Mouse (Mus musculus) hindbrain, embryonic 13.5 days (tissue): ENCODE data around the gene Dclk1. TPM values are rescaled to one million over a fixed set of nuclear protein-coding genes. Genes with fewer than 3 reads are reported as not detected.

Experiments used
- ATAC-seq: fragments of 200-750 bp; cut with Nextera tagmentation; 2 replicates; pipeline ENCODE4 v1.8.0; 2017; ENCODE audit warnings: moderate TSS enrichment; ENCODE audit not compliant: low FRiP score
- H3K27ac ChIP-seq: fragments of 300-500 bp; sonication (generic); 2 replicates; pipeline ENCODE4 v1.5.1; 2015; ENCODE audit warnings: inconsistent platforms, mild to moderate bottlenecking, moderate library complexity
- H3K27me3 ChIP-seq: fragments of 300-500 bp; sonication (generic); 2 replicates; pipeline ENCODE4 v1.6.1; 2015; ENCODE audit warnings: mild to moderate bottlenecking, inconsistent platforms
- H3K36me3 ChIP-seq: fragments of 300-500 bp; sonication (generic); 2 replicates; pipeline ENCODE4 v1.6.1; 2015; ENCODE audit warnings: mild to moderate bottlenecking, inconsistent platforms
- H3K4me1 ChIP-seq: fragments of 300-500 bp; sonication (generic); replicated peaks from 2 replicates; pipeline ENCODE4 v1.6.1; 2015; ENCODE audit warnings: inconsistent platforms
- H3K4me2 ChIP-seq: fragments of 300-500 bp; sonication (generic); 2 replicates; pipeline ENCODE4 v1.6.1; 2015; ENCODE audit warnings: inconsistent platforms, mild to moderate bottlenecking, moderate library complexity
- H3K4me3 ChIP-seq: fragments of 300-500 bp; sonication (generic); 2 replicates; pipeline ENCODE4 v1.5.1; 2015; ENCODE audit warnings: mild to moderate bottlenecking, inconsistent platforms
- H3K9ac ChIP-seq: fragments of 300-500 bp; sonication (generic); 2 replicates; pipeline ENCODE4 v1.6.1; 2015; ENCODE audit warnings: mild to moderate bottlenecking, inconsistent platforms
- H3K9me3 ChIP-seq: fragments of 300-500 bp; sonication (generic); 2 replicates; pipeline ENCODE4 v1.6.1; 2016; ENCODE audit warnings: inconsistent platforms
- WGBS: fragments of 180-500 bp; shearing (Covaris S2); methylation state at CpG from one replicate; pipeline ENCODE4 v1.1.7; 2015; 5-methylcytosine and 5-hydroxymethylcytosine counted together
- polyA plus RNA-seq: library from polyadenylated mRNA; unstranded; fragments of >200 nt; fragmentation: Nextera tagmentation; extraction: Ambion mirVana; gene quantifications from 2 replicates; pipeline ENCODE4 v1.2.1, GENCODE M21; 2015

Dclk1 gene
- polyA plus RNA-seq, 1 experiment from 2014 or later = 236 TPM

GRCm38 (mm10) chr3:55472110-55472509 is 229.9 kb downstream of the Dclk1 start, which contains the start of gene Gm21954:
TSS of gene Gm21954 (minus strand) at chr3:55472210.
- Histone ChIP-seq H3K4me2 (no peak within 1 kb of the TSS), H3K9ac (no peak within 1 kb of the TSS), H3K36me3 (no peaks in the 10 kb centered on the region), H3K9me3 (no peaks in the 10 kb centered on the region), H3K4me1 (no peaks in the 10 kb centered on the region), H3K4me3 (no peak within 1 kb of the TSS), H3K27me3 (no peaks in the 10 kb centered on the region), H3K27ac (no peak within 1 kb of the TSS)
- 94% methylated on average over 2 of the region's 2 CpGs for WGBS
- no peak for ATAC-seq

GRCm38 (mm10) chr3:55473146-55473545 is 231.0 kb downstream of the Dclk1 start:
- no peak overlapping the region for H3K4me3 ChIP-seq
- 78% methylated on average over 6 of the region's 6 CpGs for WGBS
- ATAC-seq = no peak

DNA sequence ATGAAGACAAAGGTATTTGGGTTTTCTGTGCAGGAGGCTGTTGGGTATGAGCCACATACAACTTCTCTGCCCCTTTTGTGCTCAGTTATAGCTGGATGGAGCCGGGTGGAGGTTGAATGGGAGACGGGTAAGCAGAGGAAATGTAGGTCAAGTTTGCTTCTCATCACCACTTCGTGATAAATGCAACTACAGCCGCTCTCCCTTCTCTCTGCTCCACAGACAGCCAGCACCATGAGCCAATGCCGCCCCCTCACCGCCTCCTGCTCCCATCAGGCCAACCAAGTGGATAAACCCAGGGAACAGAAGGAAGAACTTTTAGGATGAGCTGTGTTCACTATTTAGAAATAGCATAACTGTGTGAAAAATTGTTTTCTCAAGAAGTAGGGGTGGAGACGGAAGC is 234.5 kb downstream of the Dclk1 start:
- H3K27ac ChIP-seq = no peak overlapping the region
- ATAC-seq = no peak
- no peak overlapping the region for H3K4me3 ChIP-seq
- no peaks in the 10 kb centered on the region for H3K9me3 ChIP-seq
- H3K4me1 ChIP-seq = peaks cover 6% of the 10 kb centered on the region
- H3K27me3 ChIP-seq = no peaks in the 10 kb centered on the region
- 95% methylated on average over 7 of the region's 7 CpGs for WGBS
- peaks cover 9% of the 10 kb centered on the region; the same call in 1 of the 2 replicates for H3K36me3 ChIP-seq
- H3K4me2 ChIP-seq = no peak overlapping the region
- no peak overlapping the region for H3K9ac ChIP-seq

More at GRCm38 (mm10) chr3:55473146-55473545, 231.0 kb downstream of the Dclk1 start:
- H3K4me2 ChIP-seq = no peak overlapping the region
- no peak overlapping the region for H3K9ac ChIP-seq
- H3K27ac ChIP-seq = no peak overlapping the region
- no peaks in the 10 kb centered on the region for H3K4me1 ChIP-seq
- H3K9me3 ChIP-seq = no peaks in the 10 kb centered on the region
- H3K27me3 ChIP-seq = no peaks in the 10 kb centered on the region
- H3K36me3 ChIP-seq = no peaks in the 10 kb centered on the region

GRCm38 (mm10) chr3:55479306-55479705 is 237.1 kb downstream of the Dclk1 start:
- Histone ChIP-seq H3K9ac (no peak overlapping the region), H3K4me3 (no peak overlapping the region), H3K36me3 (peaks cover 18% of the 10 kb centered on the region), H3K9me3 (no peaks in the 10 kb centered on the region), H3K27me3 (no peaks in the 10 kb centered on the region), H3K4me1 (peaks cover 6% of the 10 kb centered on the region), H3K27ac (no peak overlapping the region), H3K4me2 (no peak overlapping the region)
- 90% methylated on average over 4 of the region's 4 CpGs for WGBS
- ATAC-seq = no peak

- Histone ChIP-seq H3K27ac (no peak overlapping the region), H3K4me1 (peaks cover 6% of the 10 kb centered on the region), H3K9ac (no peak overlapping the region), H3K4me2 (no peak overlapping the region), H3K36me3 (peaks cover 31% of the 10 kb centered on the region), H3K9me3 (no peaks in the 10 kb centered on the region), H3K27me3 (no peaks in the 10 kb centered on the region), H3K4me3 (no peak overlapping the region)
- no peak for ATAC-seq
- WGBS = 85% methylated on average over 1 of the region's 1 CpGs
These were observed 239.0 kb downstream of the Dclk1 start for GRCm38 (mm10) chr3:55481140-55481539.

- H3K4me2 ChIP-seq = no peak overlapping the region
- no peaks in the 10 kb centered on the region for H3K27me3 ChIP-seq
- H3K4me3 ChIP-seq = no peak overlapping the region
- H3K9ac ChIP-seq = no peak overlapping the region
- peaks cover 6% of the 10 kb centered on the region for H3K4me1 ChIP-seq
- no peaks in the 10 kb centered on the region for H3K9me3 ChIP-seq
- peaks cover 44% of the 10 kb centered on the region for H3K36me3 ChIP-seq
- ATAC-seq = no peak
- H3K27ac ChIP-seq = 0 out of 2 replicates have a peak overlapping the region, but pooled peaks have one; percentile 12
- WGBS = 59% methylated on average over 4 of the region's 4 CpGs
These were observed 241.2 kb downstream of the Dclk1 start for GRCm38 (mm10) chr3:55483328-55483727.

DNA sequence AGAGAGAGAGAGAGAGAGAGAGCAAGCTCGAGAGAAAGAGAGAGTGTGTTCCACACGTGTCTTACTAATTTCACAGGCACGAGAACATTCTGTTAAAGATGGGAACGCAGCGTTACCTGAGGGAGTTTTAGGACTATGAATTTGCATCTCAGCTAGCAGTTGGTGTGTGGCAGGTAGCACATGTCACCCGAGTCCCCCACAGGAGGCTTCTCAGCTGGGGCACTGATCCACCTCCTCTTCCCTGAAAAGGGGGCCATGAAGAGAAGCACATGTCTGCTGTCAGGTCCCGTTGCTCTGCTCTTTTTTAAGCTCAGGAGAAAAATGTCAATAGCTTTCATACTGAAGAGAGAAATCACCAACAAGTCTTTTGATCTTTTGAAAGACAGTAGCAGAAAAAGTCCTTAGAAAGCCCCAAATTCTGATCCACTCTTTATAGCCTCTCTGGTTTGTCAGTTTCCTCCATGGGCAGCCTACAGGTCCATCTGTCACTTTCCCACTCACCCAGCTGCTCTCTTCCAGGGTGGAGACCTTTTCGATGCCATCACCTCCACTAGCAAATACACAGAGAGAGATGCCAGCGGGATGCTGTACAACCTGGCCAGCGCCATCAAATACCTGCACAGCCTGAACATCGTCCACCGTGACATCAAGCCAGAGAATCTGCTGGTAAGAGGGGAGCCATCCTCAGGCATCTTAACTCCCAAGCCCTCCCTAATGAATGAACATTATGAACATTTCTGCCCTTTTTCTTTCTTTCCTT is 247.2 kb downstream of the Dclk1 start:
- Histone ChIP-seq H3K27ac (no peak overlapping the region), H3K9me3 (no peaks in the 10 kb centered on the region), H3K27me3 (no peaks in the 10 kb centered on the region), H3K4me3 (no peak overlapping the region), H3K36me3 (peaks cover 61% of the 10 kb centered on the region), H3K4me2 (no peak overlapping the region), H3K4me1 (no peaks in the 10 kb centered on the region; the same call in 1 of the 2 replicates), H3K9ac (no peak overlapping the region)
- ATAC-seq = no peak
- 81% methylated on average over 12 of the region's 12 CpGs for WGBS

- peaks cover 44% of the 10 kb centered on the region for H3K36me3 ChIP-seq
- 52% methylated on average over 6 of the region's 6 CpGs for WGBS
- no peak overlapping the region for H3K9ac ChIP-seq
- no peak for ATAC-seq
- no peak overlapping the region for H3K27ac ChIP-seq
- H3K27me3 ChIP-seq = no peaks in the 10 kb centered on the region
- H3K4me3 ChIP-seq = no peak overlapping the region
- H3K4me1 ChIP-seq = peaks cover 5% of the 10 kb centered on the region
- no peaks in the 10 kb centered on the region for H3K9me3 ChIP-seq
- H3K4me2 ChIP-seq = no peak overlapping the region
These were observed 249.9 kb downstream of the Dclk1 start for GRCm38 (mm10) chr3:55492021-55492420.

- Histone ChIP-seq H3K27ac (no peak overlapping the region), H3K9me3 (no peaks in the 10 kb centered on the region), H3K4me3 (no peak overlapping the region), H3K27me3 (no peaks in the 10 kb centered on the region), H3K4me2 (no peak overlapping the region), H3K9ac (no peak overlapping the region), H3K36me3 (peaks cover 44% of the 10 kb centered on the region), H3K4me1 (peaks cover 5% of the 10 kb centered on the region)
- no peak for ATAC-seq
- WGBS = 42% methylated on average over 4 of the region's 4 CpGs
These were observed 252.2 kb downstream of the Dclk1 start for GRCm38 (mm10) chr3:55494348-55494747.

GRCm38 (mm10) chr3:55495231-55495630 is 253.1 kb downstream of the Dclk1 start:
- Histone ChIP-seq H3K4me2 (no peak overlapping the region), H3K4me3 (no peak overlapping the region), H3K27ac (no peak overlapping the region), H3K27me3 (no peaks in the 10 kb centered on the region), H3K9ac (no peak overlapping the region), H3K4me1 (peaks cover 5% of the 10 kb centered on the region), H3K9me3 (no peaks in the 10 kb centered on the region), H3K36me3 (peaks cover 44% of the 10 kb centered on the region)
- no peak for ATAC-seq
- 87% methylated on average over 7 of the region's 7 CpGs for WGBS

GRCm38 (mm10) chr3:55495866-55496265 is 253.7 kb downstream of the Dclk1 start:
- peaks cover 5% of the 10 kb centered on the region for H3K4me1 ChIP-seq
- H3K36me3 ChIP-seq = peaks cover 43% of the 10 kb centered on the region
- no peak for ATAC-seq
- H3K4me2 ChIP-seq = no peak overlapping the region
- no peak overlapping the region for H3K9ac ChIP-seq
- no peaks in the 10 kb centered on the region for H3K27me3 ChIP-seq
- H3K4me3 ChIP-seq = no peak overlapping the region
- H3K9me3 ChIP-seq = no peaks in the 10 kb centered on the region
- 26% methylated on average over 4 of the region's 4 CpGs for WGBS
- no peak overlapping the region for H3K27ac ChIP-seq

DNA sequence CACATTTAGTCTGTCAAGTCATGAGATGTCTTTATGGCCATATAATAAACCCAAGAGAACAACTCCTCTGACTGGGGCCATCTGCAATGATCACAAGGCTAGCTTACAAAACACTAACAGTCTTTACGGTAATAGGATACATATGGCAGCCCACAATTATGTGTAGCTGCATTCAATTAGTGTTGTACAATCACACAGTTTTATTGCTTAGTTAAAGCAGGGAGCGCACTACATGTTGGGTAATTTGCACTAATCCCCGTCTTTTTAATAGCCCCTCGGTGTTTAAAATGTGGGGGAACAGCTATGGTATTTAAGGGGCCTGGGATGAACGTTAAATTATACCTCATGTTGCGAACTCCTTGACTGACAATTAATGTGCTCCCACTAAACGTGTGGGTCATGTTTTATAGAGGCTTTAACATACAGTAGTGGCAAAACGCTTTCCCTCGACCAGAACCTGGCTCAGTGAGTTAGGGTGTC is 254.3 kb downstream of the Dclk1 start:
- H3K9me3 ChIP-seq = no peaks in the 10 kb centered on the region
- peaks cover 5% of the 10 kb centered on the region for H3K4me1 ChIP-seq
- H3K27ac ChIP-seq = no peak overlapping the region; the same call in 1 of the 2 replicates
- no peak overlapping the region for H3K4me3 ChIP-seq
- WGBS = 74% methylated on average over 9 of the region's 9 CpGs
- H3K27me3 ChIP-seq = no peaks in the 10 kb centered on the region
- no peak overlapping the region for H3K9ac ChIP-seq
- H3K36me3 ChIP-seq = peaks cover 41% of the 10 kb centered on the region
- no peak overlapping the region for H3K4me2 ChIP-seq
- 0 out of 2 replicates have a peak, but pooled peaks have one; percentile 24 for ATAC-seq

- WGBS = 81% methylated on average over 7 of the region's 7 CpGs
- no peaks in the 10 kb centered on the region for H3K27me3 ChIP-seq
- H3K9ac ChIP-seq = no peak overlapping the region
- no peak for ATAC-seq
- peaks cover 5% of the 10 kb centered on the region; the same call in 1 of the 2 replicates for H3K4me1 ChIP-seq
- no peaks in the 10 kb centered on the region for H3K9me3 ChIP-seq
- peaks cover 54% of the 10 kb centered on the region for H3K36me3 ChIP-seq
- no peak overlapping the region for H3K4me3 ChIP-seq
- no peak overlapping the region for H3K4me2 ChIP-seq
- H3K27ac ChIP-seq = no peak overlapping the region
These were observed 257.1 kb downstream of the Dclk1 start for GRCm38 (mm10) chr3:55499298-55499697.
